Mouse (Mus musculus) heart, embryonic 10.5 days (tissue): Measurements from ENCODE around the gene Gnb1. TPM values are rescaled to one million over a fixed set of nuclear protein-coding genes. Genes with fewer than 3 reads are reported as not detected.

ENCODE experiments used
- DNase-seq: peaks from one replicate; pipeline ENCODE4 v3.0.0-alpha.2; 2017; ENCODE audit warnings: low spot score
- H3K27ac ChIP-seq: fragments of 300-500 bp; sonication (generic); 2 replicates; pipeline ENCODE4 v1.5.1; 2016; ENCODE audit warnings: mild to moderate bottlenecking
- H3K27me3 ChIP-seq: fragments of 300-500 bp; sonication (generic); 2 replicates; pipeline ENCODE4 v1.6.1; 2016; ENCODE audit warnings: mild to moderate bottlenecking; ENCODE audit not compliant: poor library complexity, insufficient read depth, severe bottlenecking
- H3K36me3 ChIP-seq: fragments of 300-500 bp; sonication (generic); 2 replicates; pipeline ENCODE4 v1.6.1; 2016; ENCODE audit warnings: mild to moderate bottlenecking, moderate library complexity
- H3K4me1 ChIP-seq: fragments of 300-500 bp; sonication (generic); 2 replicates; pipeline ENCODE4 v1.6.1; 2016; ENCODE audit warnings: mild to moderate bottlenecking
- H3K4me3 ChIP-seq: fragments of 300-500 bp; sonication (generic); 2 replicates; pipeline ENCODE4 v1.5.1; 2016; ENCODE audit warnings: mild to moderate bottlenecking, moderate library complexity
- H3K9me3 ChIP-seq: fragments of 300-500 bp; sonication (generic); 2 replicates; pipeline ENCODE4 v1.6.1; 2016; ENCODE audit warnings: mild to moderate bottlenecking, moderate library complexity
- WGBS: fragments of 180-500 bp; shearing (Covaris S2); methylation state at CpG from one replicate; pipeline ENCODE4 v1.1.7; 2016; 5-methylcytosine and 5-hydroxymethylcytosine counted together
- polyA plus RNA-seq: library from polyadenylated mRNA; unstranded; fragments of >200 nt; fragmentation: Nextera tagmentation; extraction: Ambion mirVana; gene quantifications from 2 replicates; pipeline ENCODE4 v1.2.1, GENCODE M21; 2016

Gnb1 gene
- polyA plus RNA-seq, 1 experiment from 2014 or later, result 440 TPM

DNA sequence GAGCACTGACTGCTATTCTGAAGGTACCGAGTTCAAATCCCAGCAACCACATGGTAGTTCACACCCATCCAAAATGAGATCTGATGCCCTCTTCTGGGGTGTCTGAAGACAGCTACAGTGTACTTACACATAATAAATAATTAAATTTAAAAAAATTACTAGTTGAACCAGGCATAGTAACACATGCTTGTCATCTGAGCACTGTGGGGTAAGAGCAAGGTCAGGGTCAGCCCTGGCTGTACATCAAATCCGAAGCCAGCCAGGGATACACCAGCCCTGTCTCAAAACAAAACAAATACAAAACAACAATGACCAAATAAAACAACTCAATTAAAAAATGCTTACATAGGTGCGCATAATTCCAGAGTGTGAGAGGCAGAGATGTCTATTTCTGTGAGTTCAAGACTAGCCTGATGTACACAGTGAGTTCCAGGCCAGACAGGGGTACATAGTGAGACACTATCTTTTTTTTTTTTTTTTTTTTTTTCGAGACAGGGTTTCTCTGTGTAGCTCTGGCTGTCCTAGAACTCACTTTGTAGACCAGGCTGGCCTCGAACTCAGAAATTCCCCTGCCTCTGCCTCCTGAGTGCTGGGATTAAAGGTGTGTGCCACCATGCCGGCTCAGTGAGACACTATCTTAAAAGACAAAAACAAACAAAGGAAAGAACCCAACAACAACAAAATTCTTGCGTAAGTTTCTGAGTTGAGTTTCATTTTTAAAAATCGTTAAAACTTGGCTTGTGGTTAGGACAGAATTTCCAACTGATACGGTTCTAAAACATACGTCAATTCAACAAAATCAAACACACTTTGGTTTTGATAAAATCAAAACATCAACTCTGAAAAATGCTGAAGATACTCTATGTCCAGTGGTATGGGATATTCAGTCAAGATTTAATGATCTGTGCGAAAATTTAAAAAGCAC is 109.0 kb downstream of the Gnb1 start:
- H3K27ac ChIP-seq, result peak overlapping the region; percentile 100
- 84% methylated on average over 11 of the region's 11 CpGs for WGBS

DNA sequence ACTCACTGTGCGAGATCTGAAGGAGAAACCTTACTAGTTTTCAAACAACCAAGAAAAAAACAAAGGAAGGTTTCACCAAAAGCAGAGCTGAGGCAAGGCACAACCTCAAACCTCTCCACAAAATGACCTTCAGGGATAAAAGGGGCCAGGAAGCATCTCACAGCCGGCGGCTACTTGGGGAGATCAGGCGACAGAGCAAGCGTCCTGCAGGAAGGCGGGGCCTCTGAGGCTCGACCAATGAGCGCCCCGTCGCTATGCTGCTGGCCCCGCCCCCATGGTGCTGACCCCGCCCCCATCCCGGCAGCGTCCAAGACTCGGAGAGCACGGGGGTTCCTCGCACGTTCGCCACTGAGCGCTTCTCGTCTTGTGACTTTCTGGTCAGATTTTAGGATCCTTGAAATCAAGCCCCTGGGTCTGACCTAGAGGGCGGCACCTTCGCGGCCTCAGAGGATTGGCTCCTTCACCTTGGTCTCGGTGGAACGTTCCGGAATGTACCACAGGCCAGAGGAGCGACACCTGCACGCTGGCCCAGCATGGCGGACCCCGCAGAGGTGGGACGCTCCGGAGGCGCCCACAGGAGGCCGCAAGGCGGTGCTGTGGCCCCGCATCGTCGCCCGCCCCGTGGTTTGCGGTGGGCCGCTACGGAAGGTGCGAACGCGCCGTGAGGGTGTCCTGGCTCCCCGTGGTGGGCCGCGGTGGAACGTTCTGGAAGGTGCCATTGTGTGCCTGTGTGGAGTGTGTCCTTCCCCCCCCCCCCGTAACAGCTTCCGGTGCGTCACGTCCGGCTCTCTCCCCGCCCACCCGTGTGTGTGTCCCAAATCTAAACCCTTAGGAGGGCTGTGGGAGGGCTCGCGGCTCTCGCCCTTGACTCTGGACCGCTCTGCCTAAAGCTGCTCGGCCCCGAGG is 110.2 kb downstream of the Gnb1 start, which contains the start of gene Slc35e2:
Slc35e2 (plus strand) TSS at position 326 of the 906 bp plus-strand sequence.
- peak within 1 kb of the TSS; percentile 100 for H3K27ac ChIP-seq
- WGBS, result under 1% methylated on average over 64 of the region's 65 CpGs
- H3K27me3 ChIP-seq, result no peaks in the 10 kb centered on the region
- H3K4me1 ChIP-seq, result peaks cover 6% of the 10 kb centered on the region; the same call in 1 of the 2 replicates
- peak within 1 kb of the TSS; percentile 86 for H3K4me3 ChIP-seq
- DNase-seq, result peak; percentile 97
- H3K9me3 ChIP-seq, result no peaks in the 10 kb centered on the region
- H3K36me3 ChIP-seq, result peaks cover 28% of the 10 kb centered on the region

More for the DNA sequence above, 109.0 kb downstream of the Gnb1 start:
- Histone ChIP-seq H3K4me3 (peak overlapping the region; percentile 86), H3K9me3 (no peaks in the 10 kb centered on the region), H3K4me1 (peaks cover 6% of the 10 kb centered on the region; the same call in 1 of the 2 replicates), H3K36me3 (peaks cover 20% of the 10 kb centered on the region), H3K27me3 (no peaks in the 10 kb centered on the region)
- no peak for DNase-seq

DNA sequence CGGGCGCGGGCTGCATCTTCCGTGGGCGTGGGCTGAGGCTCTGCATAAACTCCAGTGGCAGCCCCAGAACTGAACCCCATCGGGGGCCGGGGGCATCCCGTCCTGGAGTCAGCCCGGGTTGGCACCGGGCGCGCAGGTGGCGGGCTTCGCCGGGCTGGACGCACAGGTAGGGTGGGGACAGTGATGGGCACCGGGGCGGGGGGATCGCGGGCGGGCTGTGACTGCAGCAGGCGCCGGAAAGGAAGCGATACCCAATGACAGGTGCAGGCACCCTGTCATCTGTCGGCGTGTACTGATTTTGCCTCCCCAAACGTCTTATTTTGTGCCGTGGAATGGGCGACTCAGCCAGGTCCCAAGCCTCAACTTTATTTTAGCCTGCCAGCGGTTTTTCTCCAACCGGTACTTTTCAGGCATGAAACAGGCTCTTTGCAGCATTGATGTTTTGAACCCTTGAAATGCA is 110.9 kb downstream of the Gnb1 start:
- H3K9me3 ChIP-seq, result no peaks in the 10 kb centered on the region
- DNase-seq, result no peak
- peaks cover 34% of the 10 kb centered on the region for H3K36me3 ChIP-seq
- no peaks in the 10 kb centered on the region for H3K27me3 ChIP-seq
- H3K4me1 ChIP-seq, result peaks cover 6% of the 10 kb centered on the region; the same call in 1 of the 2 replicates
- peak overlapping the region; percentile 100 for H3K27ac ChIP-seq
- peak overlapping the region; percentile 86 for H3K4me3 ChIP-seq
- WGBS, result 1% methylated on average over 31 of the region's 31 CpGs

DNA sequence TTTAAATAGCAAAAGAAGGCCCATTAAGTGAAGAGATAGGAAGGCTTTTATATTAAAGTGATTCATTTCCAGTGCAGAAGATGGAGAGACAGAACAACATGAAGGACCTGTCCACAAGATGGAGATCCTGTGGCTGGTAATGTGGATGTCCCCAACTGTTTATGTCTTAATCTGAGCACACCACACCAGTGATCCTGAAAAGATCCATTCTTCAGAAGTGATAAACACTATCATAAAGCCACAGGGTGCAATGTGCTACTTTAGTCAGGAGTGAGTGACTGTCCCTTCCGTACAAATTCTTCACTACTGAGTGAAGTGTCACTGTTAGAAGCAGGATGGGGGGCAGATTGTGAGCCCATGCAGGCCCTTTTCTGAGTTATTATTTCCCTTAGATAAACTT is 111.6 kb downstream of the Gnb1 start:
- H3K36me3 ChIP-seq, result peaks cover 34% of the 10 kb centered on the region
- no peak for DNase-seq

DNA sequence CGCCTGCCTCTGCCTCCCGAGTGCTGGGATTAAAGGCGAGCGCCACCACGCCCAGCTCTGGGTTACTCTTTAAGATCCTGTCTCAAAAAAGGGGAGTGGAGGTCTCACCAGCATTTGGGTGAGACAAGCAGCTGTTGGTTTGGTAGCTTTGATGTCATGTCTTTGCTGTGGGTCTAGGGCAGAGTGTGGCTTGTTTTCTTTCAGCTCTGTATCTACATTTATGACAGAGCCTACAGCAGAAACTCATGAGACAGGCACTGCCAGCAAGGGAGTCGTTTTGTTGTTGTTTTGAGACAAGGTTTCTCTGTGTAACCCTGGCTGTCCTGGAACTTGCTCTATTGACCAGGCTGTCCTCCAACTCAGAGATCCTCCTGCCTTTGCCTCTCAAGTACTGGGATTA is 112.6 kb downstream of the Gnb1 start:
- WGBS, result 89% methylated on average over 6 of the region's 6 CpGs
- peaks cover 34% of the 10 kb centered on the region for H3K36me3 ChIP-seq

More for the DNA sequence above, 111.6 kb downstream of the Gnb1 start:
- no peaks in the 10 kb centered on the region for H3K9me3 ChIP-seq
- H3K4me1 ChIP-seq, result peaks cover 6% of the 10 kb centered on the region; the same call in 1 of the 2 replicates
- no peak overlapping the region for H3K27ac ChIP-seq
- H3K27me3 ChIP-seq, result no peaks in the 10 kb centered on the region
- WGBS, result 80% methylated on average over 1 of the region's 1 CpGs
- peak overlapping the region; percentile 86 for H3K4me3 ChIP-seq

DNA sequence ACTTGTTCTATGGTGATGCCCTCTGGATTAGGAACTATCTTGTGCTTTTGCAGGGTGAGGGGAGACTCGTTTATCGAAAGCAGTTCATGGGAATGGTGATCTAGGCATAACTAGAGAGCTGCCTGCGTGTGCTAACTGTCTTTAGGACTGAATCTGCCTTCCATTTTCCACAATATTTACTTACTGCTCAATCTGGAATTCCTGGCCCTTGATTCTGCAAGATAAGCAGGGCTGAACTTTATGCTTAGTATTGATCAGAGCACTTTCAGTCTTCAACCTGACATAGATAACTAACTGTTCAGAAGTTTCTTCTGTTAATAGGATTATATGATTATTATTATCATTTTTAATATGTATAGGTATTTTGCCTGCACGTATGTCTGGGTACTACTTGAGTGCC is 114.0 kb downstream of the Gnb1 start:
- H3K36me3 ChIP-seq, result peaks cover 44% of the 10 kb centered on the region

More for the DNA sequence above, 112.6 kb downstream of the Gnb1 start:
- no peak overlapping the region for H3K4me3 ChIP-seq
- H3K9me3 ChIP-seq, result no peaks in the 10 kb centered on the region
- peaks cover 6% of the 10 kb centered on the region; the same call in 1 of the 2 replicates for H3K4me1 ChIP-seq
- H3K27me3 ChIP-seq, result no peaks in the 10 kb centered on the region
- no peak overlapping the region for H3K27ac ChIP-seq
- no peak for DNase-seq

DNA sequence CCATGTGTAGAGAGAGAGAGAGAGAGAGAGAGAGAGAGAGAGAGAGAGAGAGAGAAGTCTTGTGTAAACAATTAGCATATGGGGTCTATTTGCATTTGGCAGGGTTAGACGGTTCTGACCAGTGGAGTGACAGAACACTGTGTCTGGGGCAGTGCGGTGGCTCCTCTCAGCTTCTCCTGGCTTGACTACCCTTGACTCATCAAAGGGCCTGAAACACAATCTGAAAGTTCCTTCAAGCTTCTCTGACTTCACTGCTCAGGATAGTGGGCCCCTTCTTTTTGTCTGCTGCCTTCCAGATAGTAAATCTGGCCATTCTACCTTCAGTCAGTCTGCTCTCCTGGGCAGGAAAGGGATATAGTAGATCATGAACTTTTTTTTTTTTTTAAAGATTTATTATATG is 115.7 kb downstream of the Gnb1 start:
- Histone ChIP-seq H3K36me3 (peaks cover 58% of the 10 kb centered on the region), H3K4me1 (peaks cover 6% of the 10 kb centered on the region; the same call in 1 of the 2 replicates), H3K9me3 (no peaks in the 10 kb centered on the region), H3K4me3 (no peak overlapping the region), H3K27me3 (no peaks in the 10 kb centered on the region), H3K27ac (no peak overlapping the region)
- 76% methylated on average over 2 of the region's 2 CpGs for WGBS
- DNase-seq, result no peak

More for the DNA sequence above, 114.0 kb downstream of the Gnb1 start:
- DNase-seq, result no peak
- no peaks in the 10 kb centered on the region for H3K27me3 ChIP-seq
- H3K4me1 ChIP-seq, result peaks cover 6% of the 10 kb centered on the region; the same call in 1 of the 2 replicates
- H3K9me3 ChIP-seq, result no peaks in the 10 kb centered on the region
- no peak overlapping the region for H3K27ac ChIP-seq
- H3K4me3 ChIP-seq, result no peak overlapping the region
- WGBS, result 88% methylated on average over 4 of the region's 4 CpGs

Other genes with a start within 250 kb of the Gnb1 start
- gene Faap20, start 241.6 kb upstream of the Gnb1 start, polyA plus RNA-seq, result 77.0 and 87.4 TPM in 2 replicates
- 8.9 and 12.4 TPM in 2 replicates for gene Prkcz, start 130.0 kb upstream of the Gnb1 start, polyA plus RNA-seq
- gene Gabrd, start 93.2 kb upstream of the Gnb1 start, polyA plus RNA-seq, result not detected in 2 replicates
- gene Cfap74, start 82.2 kb upstream of the Gnb1 start, polyA plus RNA-seq, result 1.7 and 3.3 TPM in 2 replicates
- gene Tmem52, start 22.2 kb upstream of the Gnb1 start, polyA plus RNA-seq, result not detected in 2 replicates
- gene Nadk, start 71.0 kb downstream of the Gnb1 start, polyA plus RNA-seq, result 70.8 and 93.3 TPM in 2 replicates
- gene Slc35e2, start 110.1 kb downstream of the Gnb1 start, polyA plus RNA-seq, result 8.4 and 9.5 TPM in 2 replicates
- 48.6 and 60.2 TPM in 2 replicates for gene Cdk11b, start 133.5 kb downstream of the Gnb1 start, polyA plus RNA-seq
- gene Gm10563, start 154.0 kb downstream of the Gnb1 start, polyA plus RNA-seq, result not detected in 2 replicates
- 34.6 and 39.8 TPM in 2 replicates for gene Mmp23, start 162.0 kb downstream of the Gnb1 start, polyA plus RNA-seq
- gene Mib2, start 177.8 kb downstream of the Gnb1 start, polyA plus RNA-seq, result 15.4 and 16.8 TPM in 2 replicates
- 0.78 and 1.7 TPM in 2 replicates for gene Fndc10, start 203.0 kb downstream of the Gnb1 start, polyA plus RNA-seq
- gene Ssu72, start 213.4 kb downstream of the Gnb1 start, polyA plus RNA-seq, result 146 and 152 TPM in 2 replicates
- gene Tmem240, start 243.4 kb downstream of the Gnb1 start, polyA plus RNA-seq, result 0.38 and 0.54 TPM in 2 replicates